Mouse (Mus musculus) liver, embryonic 11.5 days (tissue): ENCODE results near the gene Onecut1. TPM values are rescaled to one million over a fixed set of nuclear protein-coding genes. Genes with fewer than 3 reads are reported as not detected.

Experiments used
- ATAC-seq: fragments of 200-750 bp; cut with Nextera tagmentation; replicated peaks from 2 replicates; pipeline ENCODE4 v1.8.0; 2017; ENCODE audit warnings: moderate number of reproducible peaks, mild to moderate bottlenecking, moderate TSS enrichment, moderate library complexity; ENCODE audit not compliant: low FRiP score
- DNase-seq: peaks from one replicate; pipeline ENCODE4 v3.0.0-alpha.2; 2017; ENCODE audit warnings: low spot score
- H3K27ac ChIP-seq: fragments of 300-500 bp; sonication (generic); 2 replicates; pipeline ENCODE4 v1.5.1; 2014; ENCODE audit warnings: mild to moderate bottlenecking, low read depth, low read length, control low read depth
- H3K27me3 ChIP-seq: fragments of 300-500 bp; sonication (generic); replicated peaks from 2 replicates; pipeline ENCODE4 v1.6.1; 2014; ENCODE audit warnings: low read length, mixed read lengths; ENCODE audit not compliant: control insufficient read depth, insufficient read depth
- H3K36me3 ChIP-seq: fragments of 300-500 bp; sonication (generic); 2 replicates; pipeline ENCODE4 v1.6.1; 2014; ENCODE audit warnings: mild to moderate bottlenecking, low read length, moderate library complexity, mixed read lengths; ENCODE audit not compliant: control insufficient read depth, insufficient read depth
- H3K4me1 ChIP-seq: fragments of 300-500 bp; sonication (generic); replicated peaks from 2 replicates; pipeline ENCODE4 v1.6.1; 2014; ENCODE audit warnings: low read length, mixed read lengths; ENCODE audit not compliant: control insufficient read depth, insufficient read depth
- H3K4me2 ChIP-seq: fragments of 300-500 bp; sonication (generic); 2 replicates; pipeline ENCODE4 v1.6.1; 2014; ENCODE audit warnings: mild to moderate bottlenecking, control low read depth, moderate library complexity
- H3K4me3 ChIP-seq: fragments of 300-500 bp; sonication (generic); 2 replicates; pipeline ENCODE4 v1.5.1; 2014; ENCODE audit warnings: low read depth, low read length, control low read depth
- H3K9ac ChIP-seq: fragments of 300-500 bp; sonication (generic); 2 replicates; pipeline ENCODE4 v1.6.1; 2014; ENCODE audit warnings: low read depth, low read length, control low read depth
- H3K9me3 ChIP-seq: fragments of 300-500 bp; sonication (generic); 2 replicates; pipeline ENCODE4 v1.6.1; 2016; ENCODE audit warnings: low read length, inconsistent platforms, mixed read lengths; ENCODE audit not compliant: control insufficient read depth
- WGBS: fragments of 180-500 bp; shearing (Covaris S2); extraction: QIAGEN DNeasy Blood & Tissue Kit; methylation state at CpG from one replicate; pipeline ENCODE4 v1.1.7; 2014; 5-methylcytosine and 5-hydroxymethylcytosine counted together
- polyA plus RNA-seq: library from polyadenylated mRNA; unstranded; fragments of >200 nt; fragmentation: Nextera tagmentation; extraction: Ambion mirVana; gene quantifications from 2 replicates; pipeline ENCODE4 v1.2.1, GENCODE M21; 2014

Onecut1 gene
- polyA plus RNA-seq, 1 experiment from 2014 or later: 3.4 TPM

- Histone ChIP-seq H3K27me3 (no peaks in the 10 kb centered on the region), H3K27ac (no peak overlapping the region), H3K9me3 (no peaks in the 10 kb centered on the region), H3K4me3 (no peak overlapping the region), H3K9ac (no peak overlapping the region), H3K4me1 (no peaks in the 10 kb centered on the region), H3K36me3 (no peaks in the 10 kb centered on the region), H3K4me2 (no peak overlapping the region)
- DNase-seq (no peak), ATAC-seq (no peak)
- 71% methylated on average over 3 of the region's 3 CpGs for WGBS
These were observed 73.6 kb downstream of the Onecut1 start for GRCm38 (mm10) chr9:74935289-74935688.

GRCm38 (mm10) chr9:74937761-74938160, 76.0 kb downstream of the Onecut1 start:
- Histone ChIP-seq H3K4me3 (no peak overlapping the region), H3K27me3 (no peaks in the 10 kb centered on the region), H3K27ac (no peak overlapping the region), H3K9ac (no peak overlapping the region), H3K4me1 (no peaks in the 10 kb centered on the region), H3K9me3 (no peaks in the 10 kb centered on the region), H3K36me3 (no peaks in the 10 kb centered on the region), H3K4me2 (no peak overlapping the region)
- DNase-seq (no peak), ATAC-seq (no peak)
- 91% methylated on average over 3 of the region's 3 CpGs for WGBS

GRCm38 (mm10) chr9:74938670-74939534, 77.2 kb downstream of the Onecut1 start:
- no peak for ATAC-seq
- Histone ChIP-seq H3K4me1 (no peaks in the 10 kb centered on the region), H3K4me3 (no peak overlapping the region), H3K27me3 (no peaks in the 10 kb centered on the region), H3K9me3 (no peaks in the 10 kb centered on the region), H3K27ac (no peak overlapping the region), H3K4me2 (no peak overlapping the region), H3K36me3 (no peaks in the 10 kb centered on the region), H3K9ac (no peak overlapping the region)
- 75% methylated on average over 12 of the region's 12 CpGs for WGBS
- no peak for DNase-seq

Other genes with a start within 250 kb of the Onecut1 start
- 3.3 and 3.7 TPM in 2 replicates for gene Fam214a, start 91.0 kb downstream of the Onecut1 start, polyA plus RNA-seq
- 322 and 335 TPM in 2 replicates for gene Arpp19, start 175.7 kb downstream of the Onecut1 start, polyA plus RNA-seq
- 7.0 and 7.5 TPM in 2 replicates for gene Myo5a, start 209.1 kb downstream of the Onecut1 start, polyA plus RNA-seq